Mouse (Mus musculus) ovary, postnatal 36 days (tissue): ENCODE results near the gene A530064D06Rik.
"Not testable (repeated sequence)": the region's sequence is repeated elsewhere in the genome, so short reads cannot be mapped to it uniquely, and the experiment has no call there.

Experiments
- DNase-seq: peaks from one replicate; pipeline ENCODE4 v3.0.0; 2022; ENCODE audit warnings: low spot score, mixed read lengths

Gene A530064D06Rik

GRCm38 (mm10) chr17:48167103-48167502 lies at the start of gene A530064D06Rik:
TSS of gene A530064D06Rik (minus strand) at chr17:48167275.
- not testable (repeated sequence) for DNase-seq

- DNase-seq = no peak
Observed at GRCm38 (mm10) chr17:48215429-48215828, 48.4 kb upstream of the A530064D06Rik start.

- no peak for DNase-seq
Observed at GRCm38 (mm10) chr17:48213511-48213910, 46.4 kb upstream of the A530064D06Rik start.

GRCm38 (mm10) chr17:48212596-48212995 lies 45.5 kb upstream of the A530064D06Rik start:
- DNase-seq = no peak

GRCm38 (mm10) chr17:48203086-48203485 lies 36.0 kb upstream of the A530064D06Rik start:
- no peak for DNase-seq

GRCm38 (mm10) chr17:48192366-48192765 lies 25.3 kb upstream of the A530064D06Rik start:
- no peak for DNase-seq

- DNase-seq = no peak
Observed at GRCm38 (mm10) chr17:48185252-48185651, 18.2 kb upstream of the A530064D06Rik start.

GRCm38 (mm10) chr17:48157382-48158076 lies 9.5 kb downstream of the A530064D06Rik start:
- DNase-seq = no peak

GRCm38 (mm10) chr17:48146120-48146519 lies 21.0 kb downstream of the A530064D06Rik start, which contains the start of gene 9830107B12Rik:
TSS of gene 9830107B12Rik (minus strand) at chr17:48146268.
- no peak for DNase-seq

- no peak for DNase-seq
Observed at GRCm38 (mm10) chr17:48132810-48133209, 34.3 kb downstream of the A530064D06Rik start.

- DNase-seq = no peak
Observed at GRCm38 (mm10) chr17:48120456-48120855, 46.6 kb downstream of the A530064D06Rik start.

- DNase-seq = peak; percentile 70
Observed at GRCm38 (mm10) chr17:48119656-48120055, 47.4 kb downstream of the A530064D06Rik start.

- no peak for DNase-seq
Observed at GRCm38 (mm10) chr17:48118570-48118969, 48.5 kb downstream of the A530064D06Rik start.

- DNase-seq = peak; percentile 23
Observed at GRCm38 (mm10) chr17:48110547-48111287, 56.4 kb downstream of the A530064D06Rik start.

- no peak for DNase-seq
Observed at GRCm38 (mm10) chr17:48108520-48108919, 58.6 kb downstream of the A530064D06Rik start.

- no peak for DNase-seq
Observed at GRCm38 (mm10) chr17:48107862-48108261, 59.2 kb downstream of the A530064D06Rik start.

GRCm38 (mm10) chr17:48107333-48107732 lies 59.7 kb downstream of the A530064D06Rik start:
- no peak for DNase-seq

- DNase-seq = peak; percentile 82
Observed at GRCm38 (mm10) chr17:48100441-48101417, 66.3 kb downstream of the A530064D06Rik start.

GRCm38 (mm10) chr17:48099312-48099711 lies 67.8 kb downstream of the A530064D06Rik start:
- no peak for DNase-seq
